Mouse (Mus musculus) midbrain, embryonic 14.5 days (tissue): ENCODE results near the gene Slc35f4. TPM values are rescaled to one million over a fixed set of nuclear protein-coding genes. Genes with fewer than 3 reads are reported as not detected.
"Not testable (repeated sequence)": the region's sequence is repeated elsewhere in the genome, so short reads cannot be mapped to it uniquely, and the experiment has no call there.

ENCODE experiments used
- ATAC-seq: fragments of 200-750 bp; cut with Nextera tagmentation; 2 replicates; pipeline ENCODE4 v1.8.0; 2017; ENCODE audit warnings: moderate number of reproducible peaks, moderate library complexity; ENCODE audit not compliant: low FRiP score, low TSS enrichment
- DNase-seq: peaks from one replicate; pipeline ENCODE4 v3.0.0-alpha.2; 2015
- H3K27ac ChIP-seq: fragments of 300-500 bp; sonication (generic); replicated peaks from 2 replicates; pipeline ENCODE4 v1.5.1; 2014; ENCODE audit warnings: mild to moderate bottlenecking, low read depth, low read length, moderate library complexity
- H3K27me3 ChIP-seq: fragments of 300-500 bp; sonication (generic); 2 replicates; pipeline ENCODE4 v1.6.1; 2014; ENCODE audit warnings: low read length, control low read depth, mixed read lengths; ENCODE audit not compliant: control insufficient read depth, insufficient read depth
- H3K36me3 ChIP-seq: fragments of 300-500 bp; sonication (generic); 2 replicates; pipeline ENCODE4 v1.6.1; 2014; ENCODE audit warnings: low read length, control low read depth; ENCODE audit not compliant: control insufficient read depth, insufficient read depth
- H3K4me1 ChIP-seq: fragments of 300-500 bp; sonication (generic); 2 replicates; pipeline ENCODE4 v1.6.1; 2014; ENCODE audit warnings: mild to moderate bottlenecking, antibody characterized with exemption, low read length, control low read depth; ENCODE audit not compliant: control insufficient read depth, insufficient read depth
- H3K4me2 ChIP-seq: fragments of 300-500 bp; sonication (generic); 2 replicates; pipeline ENCODE4 v1.6.1; 2014; ENCODE audit warnings: mild to moderate bottlenecking, low read length, moderate library complexity
- H3K4me3 ChIP-seq: fragments of 300-500 bp; sonication (generic); replicated peaks from 2 replicates; pipeline ENCODE4 v1.5.1; 2014; ENCODE audit warnings: low read depth, low read length
- H3K9ac ChIP-seq: fragments of 300-500 bp; sonication (generic); replicated peaks from 2 replicates; pipeline ENCODE4 v1.6.1; 2014; ENCODE audit warnings: mild to moderate bottlenecking, low read length, moderate library complexity
- H3K9me3 ChIP-seq: fragments of 300-500 bp; sonication (generic); 2 replicates; pipeline ENCODE4 v1.6.1; 2016; ENCODE audit warnings: low read length, control low read depth, mixed read lengths; ENCODE audit not compliant: control insufficient read depth
- WGBS: fragments of 180-500 bp; shearing (Covaris S2); extraction: QIAGEN DNeasy Blood & Tissue Kit; methylation state at CpG from one replicate; pipeline ENCODE4 v1.1.7; 2014; 5-methylcytosine and 5-hydroxymethylcytosine counted together
- microRNA-seq: library from miRNA; unstranded; fragments of <30 nt; microRNA quantifications from one replicate; pipeline ENCODE4, GENCODE M21; 2016
- polyA plus RNA-seq: library from polyadenylated mRNA; unstranded; fragments of >200 nt; fragmentation: Nextera tagmentation; extraction: Ambion mirVana; gene quantifications from 2 replicates; pipeline ENCODE4 v1.2.1, GENCODE M21; 2014

Gene Slc35f4
- polyA plus RNA-seq, 1 experiment from 2014 or later: 13.1 TPM

DNA sequence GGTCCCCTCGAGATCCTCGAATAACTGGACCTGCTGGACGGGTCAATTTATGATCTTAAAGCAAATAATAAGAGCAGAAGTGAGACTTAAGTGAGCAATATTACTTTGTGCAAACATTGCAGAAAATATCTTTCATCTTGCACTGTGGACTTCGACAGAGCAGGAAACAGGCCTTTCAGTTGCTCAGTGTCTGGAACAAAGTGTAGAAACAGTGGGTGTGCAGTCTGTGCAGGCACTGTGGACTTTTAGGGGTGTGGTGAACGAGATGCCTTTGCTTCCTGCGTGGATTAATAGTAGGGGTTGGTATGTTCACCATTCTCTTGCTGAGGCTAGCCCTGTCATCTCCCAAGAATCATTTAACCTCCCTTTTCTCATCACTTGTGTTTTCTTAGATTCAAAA lies 247.0 kb downstream of the Slc35f4 start:
- Histone ChIP-seq H3K9me3 (no peaks in the 10 kb centered on the region), H3K9ac (no peak overlapping the region), H3K36me3 (no peaks in the 10 kb centered on the region), H3K4me3 (no peak overlapping the region), H3K4me2 (no peak overlapping the region), H3K27me3 (no peaks in the 10 kb centered on the region), H3K27ac (no peak overlapping the region), H3K4me1 (no peaks in the 10 kb centered on the region)
- no peak for DNase-seq
- WGBS: 83% methylated on average over 6 of the region's 6 CpGs
- ATAC-seq: no peak

DNA sequence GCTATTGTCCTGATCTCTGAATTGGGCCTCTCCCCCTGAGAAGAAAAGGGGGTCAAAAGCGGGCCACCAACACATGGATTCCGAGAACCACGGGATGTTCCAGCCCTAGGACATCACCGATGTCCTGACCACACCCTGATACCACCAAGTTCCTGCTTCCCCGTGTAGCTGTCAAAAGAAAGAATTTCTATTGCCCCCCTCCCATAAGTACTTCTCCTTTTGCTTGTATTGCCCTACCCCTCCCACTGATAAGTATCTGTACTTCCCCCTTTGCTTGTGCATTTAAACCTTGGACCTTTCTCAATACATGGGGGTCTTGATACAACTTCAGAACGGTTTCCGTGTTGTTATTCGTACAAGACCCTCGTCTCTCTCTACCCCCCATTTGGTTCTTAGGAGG lies 247.4 kb downstream of the Slc35f4 start:
- H3K4me2 ChIP-seq, H3K27me3 ChIP-seq, ATAC-seq, H3K9ac ChIP-seq, H3K4me1 ChIP-seq, DNase-seq, H3K27ac ChIP-seq, H3K36me3 ChIP-seq, H3K9me3 ChIP-seq, H3K4me3 ChIP-seq: not testable (repeated sequence)
- 92% methylated on average over 9 of the region's 9 CpGs for WGBS

DNA sequence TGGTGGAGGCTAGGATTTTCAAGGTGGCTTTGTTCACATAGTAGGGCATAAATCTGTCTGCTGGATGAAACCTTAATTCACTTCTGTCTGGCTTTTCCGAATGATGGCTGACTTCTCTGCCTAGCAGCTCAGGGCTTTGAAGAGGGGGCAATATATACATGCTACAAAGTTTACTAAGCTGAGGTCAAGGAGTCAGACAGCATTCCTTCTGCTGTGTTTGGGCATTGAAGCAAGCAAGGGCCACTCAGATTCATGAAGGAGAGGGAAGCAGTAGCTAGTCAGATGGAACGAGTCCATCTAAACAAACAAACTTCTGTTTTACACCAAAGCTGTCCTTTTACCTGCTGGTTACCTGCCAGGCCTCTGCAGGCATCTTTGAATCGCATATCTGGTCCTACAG lies 248.2 kb downstream of the Slc35f4 start:
- H3K27me3 ChIP-seq: no peaks in the 10 kb centered on the region
- no peak overlapping the region for H3K4me2 ChIP-seq
- no peaks in the 10 kb centered on the region for H3K36me3 ChIP-seq
- no peak for DNase-seq
- WGBS: 76% methylated on average over 3 of the region's 3 CpGs
- no peak for ATAC-seq
- no peaks in the 10 kb centered on the region for H3K4me1 ChIP-seq
- no peaks in the 10 kb centered on the region for H3K9me3 ChIP-seq
- H3K9ac ChIP-seq: no peak overlapping the region
- H3K27ac ChIP-seq: no peak overlapping the region
- H3K4me3 ChIP-seq: no peak overlapping the region

DNA sequence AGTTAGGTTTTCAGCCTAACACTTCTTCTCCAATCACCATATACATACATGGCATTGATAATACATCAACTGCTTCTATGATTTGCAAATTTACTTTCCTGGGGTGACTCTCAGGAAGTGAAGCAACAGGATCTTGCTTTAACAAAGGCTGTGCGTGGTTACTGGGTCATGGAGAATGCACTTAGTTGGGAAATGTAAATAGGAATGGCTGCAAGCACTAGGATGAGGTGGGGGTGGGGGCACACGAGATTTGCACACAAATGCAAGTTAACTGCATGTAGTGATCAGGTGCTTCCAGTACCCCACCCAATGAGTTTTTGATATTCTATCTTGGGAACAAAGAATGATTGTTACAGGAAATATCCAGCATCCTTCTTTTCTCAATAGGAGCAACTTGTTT lies 250.5 kb downstream of the Slc35f4 start:
- ATAC-seq: no peak
- 41% methylated on average over 2 of the region's 2 CpGs for WGBS

DNA sequence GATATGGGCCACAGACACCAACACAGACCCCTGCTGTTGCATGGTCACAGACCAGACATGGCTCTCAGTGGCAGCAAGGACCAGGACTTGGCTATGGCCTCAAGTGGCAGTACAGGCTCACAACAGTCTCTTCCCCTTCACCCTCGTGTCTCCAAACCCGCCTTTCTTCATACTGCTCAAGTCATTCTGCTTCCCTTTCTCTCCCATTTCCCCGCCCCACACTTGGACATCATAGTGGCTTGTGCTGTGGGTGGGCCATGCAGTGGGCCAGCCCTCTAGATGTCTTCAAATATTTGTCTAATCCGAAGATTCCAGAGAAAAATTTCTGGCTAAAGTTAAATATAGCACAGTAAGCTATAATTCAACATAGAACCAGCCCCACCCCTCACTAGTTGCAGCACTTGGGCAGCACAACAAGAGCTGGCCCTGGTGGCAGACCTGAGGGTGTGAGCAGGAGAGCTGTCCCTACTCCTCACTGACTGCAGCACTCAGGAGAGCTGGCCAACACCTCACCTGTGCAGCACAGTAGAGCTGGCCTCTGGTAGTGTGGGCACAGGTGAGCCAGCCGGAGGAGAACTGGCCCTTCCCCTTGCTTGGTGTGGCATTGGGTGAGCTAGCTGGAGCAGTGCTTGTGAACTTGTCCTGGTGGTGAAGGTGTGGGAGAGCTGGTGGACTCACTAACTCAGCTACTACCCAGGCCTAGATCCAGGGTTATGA lies 260.4 kb downstream of the Slc35f4 start:
- ATAC-seq (no peak), DNase-seq (no peak)
- no peaks in the 10 kb centered on the region for H3K27me3 ChIP-seq
- no peaks in the 10 kb centered on the region for H3K9me3 ChIP-seq
- H3K27ac ChIP-seq: no peak overlapping the region
- no peaks in the 10 kb centered on the region for H3K4me1 ChIP-seq
- no peak overlapping the region for H3K4me3 ChIP-seq
- H3K9ac ChIP-seq: no peak overlapping the region
- WGBS: 85% methylated on average over 5 of the region's 5 CpGs
- no peak overlapping the region for H3K4me2 ChIP-seq
- H3K36me3 ChIP-seq: no peaks in the 10 kb centered on the region

More for the DNA sequence above, 250.5 kb downstream of the Slc35f4 start:
- Histone ChIP-seq H3K27ac (no peak overlapping the region), H3K9ac (no peak overlapping the region), H3K4me1 (no peaks in the 10 kb centered on the region), H3K9me3 (no peaks in the 10 kb centered on the region), H3K4me2 (no peak overlapping the region), H3K4me3 (no peak overlapping the region), H3K27me3 (no peaks in the 10 kb centered on the region), H3K36me3 (no peaks in the 10 kb centered on the region)
- DNase-seq: no peak

Small RNAs within 50 kb of the gene (microRNA-seq; reads per million reads assigned to microRNA genes)
- gene Gm22949: not detected
